Mouse (Mus musculus): ENCODE data around the gene Tssc4.
A peak's percentile ranks its signal among the peaks of the same experiment; 100 is the strongest.

Gene Tssc4

DNA sequence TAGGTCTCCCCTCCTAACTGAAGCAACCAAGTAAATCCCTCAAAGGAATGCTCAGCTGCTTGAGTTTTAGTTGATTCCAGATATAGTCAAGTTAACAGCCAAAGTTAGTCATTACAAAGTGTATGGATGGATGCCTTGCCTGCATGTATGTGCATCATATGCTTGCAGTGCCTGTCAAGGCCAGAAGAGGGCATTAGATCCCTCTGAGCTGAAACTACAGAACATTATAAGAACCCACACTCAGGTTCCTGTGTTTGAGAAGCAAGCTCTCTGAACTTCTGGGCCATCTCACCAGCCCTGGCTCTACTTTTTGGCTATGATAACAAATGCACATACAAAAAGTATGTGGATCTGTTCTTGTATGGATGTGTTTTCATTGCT lies 24.2 kb upstream of the Tssc4 start:
- no peak for DNase-seq (ENCODE audit: low spot score)

DNA sequence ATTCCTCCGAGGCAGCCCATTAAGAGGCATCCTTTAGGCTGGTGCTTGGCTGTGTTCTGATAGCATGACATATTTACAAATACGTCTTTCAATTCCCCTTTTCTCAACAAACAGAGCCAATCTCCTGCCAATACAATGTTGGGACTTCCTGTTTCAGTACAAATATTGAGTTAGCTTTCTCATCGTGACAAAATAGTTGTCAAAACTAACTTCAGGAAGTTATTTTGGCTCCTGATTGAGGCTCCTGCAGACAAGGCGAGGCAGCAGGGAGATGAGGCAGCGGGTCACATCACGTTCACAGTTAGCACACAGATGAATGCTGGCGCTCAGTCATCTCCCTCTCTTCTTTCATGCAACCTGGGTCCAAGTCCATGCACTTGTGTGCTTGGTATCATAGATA lies 22.7 kb upstream of the Tssc4 start:
- no peak for DNase-seq (ENCODE audit: low spot score)

DNA sequence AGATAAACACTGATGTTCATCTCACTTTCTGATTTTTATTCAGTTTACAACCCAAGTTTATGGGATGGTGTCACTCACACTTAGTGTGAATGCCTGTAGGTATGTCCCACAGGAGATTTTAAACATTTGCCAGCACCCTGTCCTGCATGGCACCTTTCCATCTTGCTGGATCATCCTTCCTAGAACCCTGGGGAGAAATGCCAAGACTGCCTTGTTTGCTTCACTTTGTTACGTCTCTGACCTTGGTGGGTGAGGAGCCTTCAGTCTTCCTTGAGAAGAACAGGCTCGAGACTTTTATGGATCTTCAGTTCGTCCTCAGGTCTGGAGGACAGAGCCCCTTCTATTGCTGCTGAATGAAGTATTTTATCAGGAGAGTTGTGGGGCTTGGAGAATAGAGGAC lies 19.7 kb upstream of the Tssc4 start:
- DNase-seq (ENCODE audit: low spot score), result no peak

DNA sequence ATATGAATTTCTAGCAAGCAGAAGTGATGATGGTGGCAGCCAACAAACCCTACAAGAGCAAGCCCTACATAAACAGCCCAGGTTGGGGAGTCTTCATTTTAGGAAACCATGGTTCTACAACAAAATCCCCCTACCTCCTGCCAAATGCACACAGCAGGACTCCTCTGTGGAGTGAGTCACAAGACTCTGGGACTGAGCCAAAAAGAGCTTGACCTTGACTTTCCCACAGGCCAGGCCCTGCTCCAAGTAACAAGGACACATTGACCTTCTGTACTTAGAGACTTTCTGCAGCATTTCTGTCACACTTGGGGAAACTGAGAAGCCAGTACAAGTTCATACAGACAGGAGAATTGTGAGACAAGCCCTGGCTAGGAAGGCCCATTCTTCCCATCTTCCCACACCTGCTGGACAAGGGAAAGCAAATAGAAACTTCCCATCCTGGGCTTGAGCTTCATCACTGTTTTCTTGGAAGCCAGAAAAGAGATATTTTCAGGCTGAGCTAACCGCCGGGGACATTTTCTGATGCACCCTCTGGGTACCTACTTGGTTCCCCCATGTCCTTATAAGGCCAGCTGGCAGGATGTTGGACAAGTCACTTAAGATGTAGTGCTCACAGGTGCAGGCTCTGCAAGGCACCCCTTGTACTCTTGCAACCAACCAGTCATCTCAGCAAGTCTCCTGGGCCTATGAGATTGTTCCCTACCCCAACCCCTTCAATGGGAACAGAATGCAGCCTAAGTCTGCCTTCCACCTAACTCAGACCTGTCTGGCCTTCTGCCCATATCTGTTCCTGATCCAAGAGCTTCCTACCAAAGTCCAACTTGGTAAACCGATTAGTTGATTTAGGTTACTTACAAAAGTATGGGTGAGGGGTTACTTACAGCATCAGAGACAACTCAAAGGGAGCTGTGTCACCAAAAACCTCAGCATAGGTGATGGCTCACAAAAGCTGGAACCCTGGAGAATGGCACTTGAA lies 18.9 kb upstream of the Tssc4 start:
- no peak for DNase-seq (ENCODE audit: low spot score)

DNA sequence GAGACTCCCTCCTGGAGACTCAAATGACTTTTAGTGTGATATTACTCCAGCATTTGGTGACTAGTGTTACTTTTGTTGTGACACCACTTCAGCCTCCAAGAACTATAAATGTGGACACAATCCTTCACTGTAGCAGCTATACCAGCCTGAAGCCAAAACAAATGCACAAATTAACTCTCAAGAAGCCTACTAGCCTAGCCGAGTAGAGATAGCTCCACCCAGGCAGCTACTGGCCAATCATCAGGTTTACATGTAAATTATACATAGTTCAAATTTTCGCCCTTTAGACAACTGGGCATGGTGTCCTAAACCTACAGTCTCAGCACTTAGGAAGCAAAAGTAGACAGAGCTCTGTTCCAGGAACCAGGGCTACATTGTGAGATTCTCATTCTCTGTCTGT lies 17.7 kb upstream of the Tssc4 start:
- no peak for DNase-seq (ENCODE audit: low spot score)

DNA sequence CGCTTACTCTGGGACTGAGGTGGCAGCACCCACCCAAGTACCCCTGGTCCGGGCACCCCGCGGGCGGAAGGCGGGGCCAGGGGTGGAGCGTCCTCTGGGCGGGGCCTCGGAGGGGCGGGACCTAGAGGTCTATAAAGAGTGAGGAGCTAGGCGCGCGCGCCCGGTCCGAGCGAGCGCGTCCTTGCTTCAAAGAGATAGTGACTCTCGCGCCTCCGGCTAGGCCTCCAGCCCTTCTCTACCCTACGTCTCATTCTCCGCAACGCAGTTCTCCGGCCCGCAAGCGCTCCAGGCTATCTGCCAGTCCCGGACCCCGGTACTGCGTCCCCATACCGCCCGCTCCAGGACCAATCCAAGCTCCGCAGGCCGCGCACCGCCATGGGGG lies 16.4 kb upstream of the Tssc4 start, which contains the start of gene Cd81:
Gene Cd81 (plus strand): TSS at position 114 of the 382 bp plus-strand sequence.
- peak; percentile 79 for DNase-seq (ENCODE audit: low spot score)

DNA sequence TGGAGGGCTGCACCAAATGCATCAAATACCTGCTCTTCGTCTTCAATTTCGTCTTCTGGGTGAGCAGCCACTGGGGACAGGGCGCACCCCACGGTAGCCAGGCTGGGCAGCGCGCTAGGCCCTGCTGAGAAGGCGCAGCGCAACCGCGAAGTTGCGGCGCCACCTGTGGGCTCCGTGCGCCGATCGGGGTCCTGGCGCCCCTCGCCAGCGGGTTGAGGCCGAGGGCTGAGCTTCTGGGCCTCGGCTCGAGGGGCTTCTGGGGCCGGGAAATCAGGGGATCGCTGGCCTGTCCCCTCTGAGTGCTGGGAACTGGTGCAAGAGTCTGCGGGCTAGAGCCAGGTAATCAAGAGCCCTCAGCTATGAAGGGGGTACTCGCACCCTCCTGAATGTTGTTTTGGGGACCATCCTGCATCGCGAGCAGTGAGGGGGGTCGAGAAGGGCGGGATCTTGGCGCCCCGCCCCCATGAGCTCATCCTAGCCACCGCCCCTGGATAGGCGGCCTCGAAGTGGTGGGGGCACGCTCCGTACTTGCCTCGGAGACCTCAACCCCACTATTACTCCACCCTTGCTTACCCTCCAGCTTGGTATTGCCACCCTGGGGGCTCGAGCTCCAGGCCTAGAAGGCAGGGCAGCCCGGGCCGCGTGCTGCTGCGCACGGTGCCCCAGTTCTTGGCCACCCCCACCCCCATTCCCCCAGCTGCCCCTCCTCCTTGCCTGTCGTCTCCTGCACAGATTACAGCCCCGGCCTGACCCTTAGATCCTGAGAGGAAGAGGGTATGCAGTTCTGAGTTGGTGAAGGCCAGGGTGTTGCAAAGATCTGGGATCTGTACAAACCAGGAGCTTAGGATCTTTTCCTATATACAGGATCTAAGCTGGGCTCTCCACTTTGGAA lies 15.8 kb upstream of the Tssc4 start:
- peak; percentile 63 for DNase-seq (ENCODE audit: low spot score)

DNA sequence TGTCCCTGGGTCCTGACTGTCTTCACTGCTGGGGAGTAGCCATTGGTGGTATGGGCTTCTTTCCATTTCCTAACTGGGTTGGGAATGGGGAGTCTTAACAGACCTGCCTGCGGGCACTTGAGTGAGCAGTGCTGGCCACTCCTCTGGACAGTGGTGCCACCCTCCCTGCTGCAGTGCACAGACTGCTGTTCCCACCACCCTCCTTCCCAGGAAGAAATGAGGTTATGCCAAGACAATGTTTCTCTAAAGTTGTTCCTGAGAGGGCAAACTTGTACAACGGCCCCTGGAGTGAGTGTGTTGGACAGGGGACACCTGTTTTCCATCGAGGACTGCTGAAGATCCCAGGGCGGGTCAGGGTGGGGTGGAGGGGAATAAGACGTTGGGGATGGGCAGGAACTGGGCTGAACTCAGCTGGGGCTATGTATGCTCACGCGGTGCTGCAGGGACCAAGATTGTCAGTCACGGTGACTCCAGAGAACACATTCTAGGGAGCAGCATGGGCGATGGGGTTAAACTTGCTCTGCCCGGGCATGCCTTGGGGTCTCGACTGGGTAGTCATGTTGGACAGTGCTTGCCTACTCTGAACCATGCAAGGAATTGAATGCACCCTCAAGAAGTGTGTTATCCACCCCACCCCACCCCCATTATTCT lies 15.0 kb upstream of the Tssc4 start:
- DNase-seq (ENCODE audit: low spot score), result no peak

DNA sequence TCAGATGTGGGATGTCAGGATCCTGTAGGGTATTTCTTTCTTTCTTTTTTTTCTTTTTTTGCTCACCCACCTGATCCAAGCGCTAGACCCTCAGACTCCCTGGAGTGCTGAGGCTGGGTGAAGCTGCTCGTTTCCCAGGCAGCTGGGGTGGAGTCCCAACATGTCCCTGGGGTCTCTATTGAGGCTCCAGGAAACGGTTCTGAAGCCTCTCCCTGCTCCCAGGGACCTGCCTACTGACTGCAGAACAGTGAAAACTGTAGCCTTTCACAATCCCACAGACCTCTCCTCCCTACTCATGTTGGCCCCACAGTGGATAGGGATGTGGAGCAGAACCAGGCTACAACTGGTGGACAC lies 14.5 kb upstream of the Tssc4 start:
- DNase-seq (ENCODE audit: low spot score), result no peak

DNA sequence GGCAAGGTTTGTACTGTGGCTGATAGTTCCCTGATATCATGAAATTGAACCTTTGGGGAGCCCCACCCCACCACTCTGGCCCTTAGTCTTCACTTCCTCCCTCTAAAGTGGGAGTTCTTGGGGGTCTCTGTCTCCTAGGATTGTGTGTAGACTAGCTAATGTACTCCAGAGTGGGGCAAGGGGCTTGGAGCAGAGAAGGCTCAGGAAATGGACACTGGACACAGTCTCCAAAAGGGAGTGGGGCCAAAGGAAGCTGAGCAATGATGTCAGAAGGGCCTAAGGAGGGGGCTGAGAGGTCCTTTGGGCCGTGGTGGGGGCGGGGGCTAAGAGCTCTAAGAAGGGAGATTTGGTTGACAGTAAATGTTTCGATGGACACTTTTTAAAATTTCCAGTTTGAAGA lies 14.0 kb upstream of the Tssc4 start:
- DNase-seq (ENCODE audit: low spot score), result no peak

DNA sequence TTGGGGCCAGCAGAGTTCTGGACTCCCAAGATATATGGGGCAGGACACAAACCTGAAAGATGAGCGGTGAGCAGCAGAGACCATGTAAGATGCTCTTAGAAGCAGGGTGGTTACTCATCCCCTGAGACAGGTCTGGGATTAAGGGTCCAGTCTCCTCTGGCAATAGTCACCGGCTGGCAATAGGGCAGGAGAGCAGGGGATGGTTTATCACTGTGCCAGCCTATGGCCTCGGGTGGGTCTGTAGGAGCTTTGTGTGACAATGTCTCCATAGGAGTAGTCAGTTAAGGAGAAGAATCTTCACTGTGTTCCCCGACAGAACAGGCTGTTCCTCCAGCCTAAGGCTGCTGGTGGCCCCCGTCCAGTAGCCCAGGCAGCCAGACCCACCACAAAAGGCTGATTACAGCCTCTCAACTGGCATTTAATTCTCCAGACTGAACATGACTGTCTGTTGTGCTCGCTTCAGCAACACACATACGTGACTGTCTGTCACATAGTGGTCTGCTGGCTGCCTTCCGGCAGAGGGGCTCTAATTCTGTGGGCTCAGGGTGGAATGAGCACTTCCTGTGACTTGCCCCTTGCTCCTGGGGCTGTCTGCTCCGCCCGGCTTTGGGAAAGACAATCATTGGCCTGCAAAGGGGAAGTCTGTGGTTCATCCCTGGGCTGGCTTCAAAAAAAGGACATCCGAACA lies 13.4 kb upstream of the Tssc4 start:
- DNase-seq (ENCODE audit: low spot score), result no peak

DNA sequence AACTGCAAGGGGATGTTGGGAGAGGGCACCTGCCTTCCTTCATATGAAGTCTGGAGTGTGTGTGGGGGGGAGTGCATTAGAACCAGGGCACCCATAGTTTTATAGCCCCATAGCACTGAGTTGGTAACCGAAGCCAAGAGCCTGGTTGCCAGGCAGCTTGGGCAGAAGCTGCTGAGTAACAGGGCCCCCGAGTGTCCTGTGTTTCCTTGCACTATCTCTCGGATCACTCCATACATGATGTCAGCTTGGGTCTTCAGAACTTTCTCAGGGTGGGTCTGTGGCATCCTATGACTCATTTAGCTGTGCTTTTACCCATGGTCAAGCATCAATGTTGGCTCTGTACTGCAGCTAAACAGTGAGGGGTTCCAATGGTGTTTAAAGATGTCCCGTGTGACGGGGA lies 12.0 kb upstream of the Tssc4 start:
- no peak for DNase-seq (ENCODE audit: low spot score)

DNA sequence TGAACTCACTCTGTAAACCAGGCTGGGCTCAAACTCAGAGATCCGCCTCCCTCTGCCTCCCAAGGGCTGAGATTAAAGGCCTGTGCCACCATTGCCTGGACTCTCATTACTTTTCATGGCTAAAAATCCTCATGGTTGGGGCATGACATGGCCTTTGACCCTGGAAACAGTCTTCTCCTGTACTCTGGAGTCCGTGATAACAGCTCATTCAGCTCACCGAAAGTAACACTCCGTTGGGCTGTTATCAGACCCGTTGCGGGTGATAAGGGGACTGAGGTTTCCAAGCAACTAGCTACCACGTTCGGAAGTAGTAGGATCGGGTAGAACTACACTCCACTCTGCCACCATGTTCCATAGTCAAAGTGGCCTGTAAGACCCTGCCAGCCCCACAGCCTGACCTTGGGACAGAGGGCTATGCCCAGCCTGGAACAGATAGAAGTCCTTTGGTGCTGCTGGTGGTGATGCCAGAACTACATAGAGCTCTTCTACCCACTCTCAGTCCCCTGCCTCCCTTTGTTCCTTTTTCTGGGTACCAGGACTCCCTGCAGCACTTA lies 11.3 kb upstream of the Tssc4 start:
- DNase-seq (ENCODE audit: low spot score), result no peak

DNA sequence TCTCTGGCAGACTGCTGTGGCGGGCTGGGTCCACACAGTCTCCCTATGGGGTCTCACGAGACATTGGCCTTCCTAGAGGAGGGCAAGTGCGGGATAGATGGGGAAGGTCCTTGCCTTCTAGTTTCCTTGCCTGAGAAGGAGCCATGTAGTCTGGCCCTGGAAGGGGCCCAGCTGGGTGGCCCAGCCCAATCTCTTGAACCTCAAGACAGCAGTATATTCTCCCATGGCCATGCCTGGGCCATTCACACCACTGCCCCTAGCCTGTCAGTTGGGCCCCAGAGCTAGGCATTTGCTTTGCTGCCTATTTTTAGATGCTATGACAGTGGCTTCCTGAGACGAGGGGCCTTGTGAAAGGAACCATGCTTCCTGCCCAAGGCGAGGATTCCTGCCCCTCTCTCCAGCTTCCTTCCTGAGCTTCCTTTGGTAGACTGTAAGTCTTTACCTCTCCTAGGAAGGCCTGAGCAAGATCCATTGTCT lies 10.8 kb upstream of the Tssc4 start:
- no peak for DNase-seq (ENCODE audit: low spot score)

DNA sequence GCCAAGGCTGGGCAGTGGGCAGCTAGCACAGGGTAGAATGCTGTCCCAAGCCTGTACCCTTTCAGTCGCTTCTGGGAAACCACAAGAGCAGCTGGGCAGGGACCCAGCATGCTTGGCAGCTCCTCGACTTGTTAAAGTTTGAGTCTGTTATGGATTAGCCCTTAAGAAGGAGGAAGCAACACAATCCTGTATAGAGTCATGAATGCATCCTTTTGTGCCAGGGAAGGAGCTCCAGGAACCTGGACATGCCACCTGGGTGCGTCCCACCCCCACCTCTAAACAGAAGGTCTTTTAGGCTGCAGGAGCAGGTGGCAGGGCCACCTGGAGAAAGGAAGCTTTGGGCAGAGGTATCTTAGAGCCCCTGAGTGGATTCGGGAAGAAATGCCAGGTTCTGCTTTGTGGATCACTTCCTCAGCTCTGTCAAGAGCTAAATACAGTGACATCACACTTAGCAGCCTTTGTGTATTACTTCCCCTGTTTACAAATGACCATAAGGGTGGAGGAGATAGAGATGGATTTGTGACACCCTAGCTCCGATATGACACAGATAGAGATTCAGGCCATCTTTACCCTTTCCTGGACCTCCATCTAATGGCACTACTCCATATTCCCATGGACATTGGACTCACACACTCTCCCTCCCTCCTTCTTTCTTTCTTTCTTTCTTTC lies 9.7 kb upstream of the Tssc4 start:
- DNase-seq (ENCODE audit: low spot score), result no peak

DNA sequence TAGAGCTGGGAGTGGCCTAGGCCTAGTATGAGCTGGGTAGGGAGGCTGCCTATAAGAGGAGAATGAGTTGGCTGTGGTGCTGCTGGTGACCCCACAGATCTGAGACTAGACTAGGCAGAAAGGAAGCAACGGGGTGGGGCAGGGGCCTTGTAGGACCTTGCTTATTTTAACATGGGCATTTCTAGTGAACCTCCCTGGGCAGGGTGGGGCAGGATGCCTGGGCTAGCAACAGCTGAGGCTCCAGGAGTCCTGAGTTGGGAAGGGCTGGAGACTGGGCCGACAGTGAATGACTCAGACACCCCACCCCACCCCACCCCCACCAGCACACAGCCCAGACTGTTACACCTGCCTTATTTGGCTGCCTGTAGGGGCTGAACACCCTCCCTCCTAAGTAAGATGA lies 6.3 kb upstream of the Tssc4 start:
- no peak for DNase-seq (ENCODE audit: low spot score)

DNA sequence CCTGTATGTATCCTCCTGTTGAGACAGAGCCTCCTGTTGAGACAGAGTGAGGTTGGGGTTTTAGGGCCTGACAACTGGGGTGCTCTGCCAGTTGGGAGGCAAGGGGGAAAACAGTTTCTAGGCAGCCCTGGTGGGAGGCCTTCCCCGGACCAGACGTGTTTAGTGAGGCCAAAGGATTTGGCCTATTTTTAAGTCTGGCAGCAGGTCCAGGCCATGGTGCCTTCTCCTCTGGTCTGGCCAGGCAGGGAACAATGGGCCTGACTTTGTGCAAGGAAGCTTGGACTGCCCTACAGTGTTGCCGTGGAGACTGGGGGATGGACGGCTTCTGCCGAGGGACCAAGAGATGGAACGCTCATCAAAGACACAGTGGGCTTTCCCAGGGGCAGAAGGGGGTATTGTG lies 4.8 kb upstream of the Tssc4 start:
- no peak for DNase-seq (ENCODE audit: low spot score)

DNA sequence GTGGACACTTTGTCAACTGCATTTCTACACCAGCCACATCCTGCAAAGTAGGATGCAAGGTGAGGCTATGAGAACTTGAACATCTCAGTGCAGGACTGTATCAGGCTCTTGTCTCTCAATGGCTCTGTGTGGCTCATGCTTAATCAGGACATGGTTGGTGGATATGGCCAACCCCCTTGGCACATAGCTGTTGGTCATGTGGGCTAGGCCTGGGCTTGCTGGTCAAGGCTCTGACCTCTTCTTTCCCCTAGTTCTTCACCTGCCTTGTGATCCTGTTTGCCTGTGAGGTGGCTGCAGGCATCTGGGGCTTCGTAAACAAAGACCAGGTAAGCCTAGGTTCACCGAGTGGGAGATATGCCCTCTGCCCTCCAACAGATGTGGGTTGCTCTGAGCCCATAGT lies 3.4 kb upstream of the Tssc4 start:
- no peak for DNase-seq (ENCODE audit: low spot score)

DNA sequence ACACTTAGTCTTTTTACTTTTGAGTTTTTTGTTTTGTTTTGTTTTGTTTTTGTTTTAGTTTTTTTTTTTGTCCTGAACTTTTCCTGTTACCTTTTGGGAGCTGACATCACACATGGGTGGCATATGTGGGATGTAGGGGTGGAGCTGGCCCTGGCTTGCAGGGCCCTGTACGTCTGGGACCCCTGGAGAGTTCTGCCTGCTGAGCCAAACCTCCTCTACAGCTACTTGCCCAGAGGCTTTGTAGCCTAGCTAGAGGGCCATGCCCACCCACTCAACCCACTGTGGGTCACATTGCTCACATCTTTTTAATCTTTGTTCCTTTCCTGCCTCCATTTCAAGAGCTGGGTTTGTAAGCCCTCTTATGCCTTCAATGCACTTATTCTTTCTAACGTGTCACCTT lies 1.6 kb upstream of the Tssc4 start:
- DNase-seq (ENCODE audit: low spot score), result no peak

DNA sequence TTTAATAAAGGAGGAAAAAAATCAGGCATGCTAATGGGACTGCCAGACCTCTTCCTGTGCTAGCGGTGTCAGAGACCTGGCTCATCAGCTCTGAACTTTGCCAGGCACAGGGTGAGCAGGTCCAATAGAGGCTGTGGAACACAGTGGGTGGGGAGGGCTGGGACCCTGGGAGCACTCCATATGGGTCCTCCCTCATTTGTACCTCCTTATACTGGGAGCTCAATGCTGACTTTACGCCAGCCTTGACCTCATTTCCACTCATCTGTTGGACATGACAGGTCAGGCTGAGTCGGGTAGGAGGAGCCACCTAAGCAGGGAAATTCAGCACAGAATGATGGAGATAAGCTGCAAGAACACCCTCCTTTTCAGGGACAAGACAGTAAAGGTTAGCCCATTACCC lies 1.2 kb upstream of the Tssc4 start:
- no peak for DNase-seq (ENCODE audit: low spot score)

DNA sequence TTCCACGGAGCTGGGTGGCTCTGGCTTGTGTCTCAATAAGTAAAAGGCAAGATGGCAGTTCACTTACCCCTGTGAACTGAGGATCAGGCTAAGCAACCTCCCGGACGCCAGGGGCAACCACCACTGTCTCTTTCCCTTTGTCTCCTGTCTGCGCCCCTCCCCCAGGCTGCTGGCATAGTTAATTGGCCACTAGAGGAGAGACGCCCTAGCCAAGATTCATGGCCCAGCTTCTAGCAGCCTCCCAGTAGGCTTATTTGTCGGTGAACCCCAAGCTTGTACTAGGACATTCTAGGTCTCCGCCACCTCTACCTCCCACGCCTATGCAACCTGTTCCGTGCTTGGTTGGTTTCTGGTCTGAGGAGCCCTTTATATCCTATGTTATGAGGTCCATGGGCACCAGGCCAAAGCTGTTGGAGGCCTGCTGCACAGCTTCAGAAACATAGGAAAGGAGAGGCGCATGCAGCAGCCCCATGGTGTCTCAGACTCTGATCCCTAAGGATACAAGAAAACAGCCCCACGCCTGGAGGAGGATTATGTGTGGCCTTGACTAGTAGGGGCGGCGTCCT lies 650 bp upstream of the Tssc4 start:
- DNase-seq (ENCODE audit: low spot score), result no peak
